Mouse (Mus musculus): ENCODE data around the gene Abr. TPM values are rescaled to one million over a fixed set of nuclear protein-coding genes. Genes with fewer than 3 reads are reported as not detected.
A peak's percentile ranks its signal among the peaks of the same experiment; 100 is the strongest.

Abr gene
- polyA plus RNA-seq, 1 experiment = 54.8 TPM

DNA sequence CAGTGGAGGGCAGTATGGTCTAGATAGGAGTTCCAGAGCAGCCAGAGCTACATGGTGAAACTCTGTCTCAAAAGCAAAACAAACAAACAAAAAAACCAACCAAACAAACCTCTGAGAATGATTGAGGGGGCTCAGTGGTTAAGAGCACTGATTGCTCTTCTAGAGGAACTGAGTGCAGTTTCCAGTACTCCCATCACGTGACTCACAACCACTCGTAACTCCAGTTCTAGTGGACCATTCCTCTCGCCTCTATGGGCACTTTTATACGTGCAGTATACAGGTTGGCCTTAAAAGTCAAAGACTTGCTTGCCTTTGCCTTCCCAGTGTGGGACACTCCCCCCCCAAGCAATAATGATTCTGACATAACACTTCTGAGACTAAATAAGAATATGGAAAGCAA is 217.0 kb downstream of the Abr start:
- no peak for TF ChIP-seq POLR2A (IDR thresholded peaks at IDR 0.05; ENCODE audit: borderline replicate concordance, extremely low read depth, low read depth, low read length)
- no peak for DNase-seq
- H3K4me1 ChIP-seq (ENCODE audit: control insufficient read depth, insufficient read depth, low read length) = no peaks in the 10 kb centered on the region
- H3K4me3 ChIP-seq (replicated peaks; ENCODE audit: extremely low read depth, low read depth, low read length) = no peak overlapping the region
- 55% methylated on average over 4 of the region's 4 CpGs for WGBS

DNA sequence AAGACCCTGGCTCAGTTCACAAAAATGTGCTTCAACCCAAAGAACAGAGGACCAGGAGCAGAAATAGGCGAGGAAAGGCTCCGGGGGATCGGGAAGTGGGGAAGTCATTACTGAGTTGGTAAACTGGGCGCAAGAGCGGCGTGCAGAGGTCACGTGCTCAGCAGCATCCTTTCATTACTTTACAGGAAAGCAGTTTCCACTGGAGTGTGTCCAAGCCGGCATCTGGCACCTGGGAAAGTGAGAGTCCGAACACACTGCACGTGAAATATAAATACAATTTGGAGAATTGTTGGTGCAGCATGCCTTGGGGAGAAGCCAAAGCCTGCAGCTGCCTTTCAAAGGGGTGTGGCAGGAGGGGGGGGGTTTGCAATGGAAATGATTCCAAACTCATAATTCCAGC is 220.7 kb downstream of the Abr start:
- WGBS = 53% methylated on average over 10 of the region's 10 CpGs
- H3K4me1 ChIP-seq (ENCODE audit: control insufficient read depth, insufficient read depth, low read length) = peaks cover 2% of the 10 kb centered on the region
- no peak overlapping the region for H3K4me3 ChIP-seq (replicated peaks; ENCODE audit: extremely low read depth, low read depth, low read length)
- no peak for DNase-seq
- no peak for TF ChIP-seq POLR2A (IDR thresholded peaks at IDR 0.05; ENCODE audit: borderline replicate concordance, extremely low read depth, low read depth, low read length)
- no peak for TF ChIP-seq CTCF (IDR thresholded peaks at IDR 0.05; ENCODE audit: insufficient read depth, low read length)

DNA sequence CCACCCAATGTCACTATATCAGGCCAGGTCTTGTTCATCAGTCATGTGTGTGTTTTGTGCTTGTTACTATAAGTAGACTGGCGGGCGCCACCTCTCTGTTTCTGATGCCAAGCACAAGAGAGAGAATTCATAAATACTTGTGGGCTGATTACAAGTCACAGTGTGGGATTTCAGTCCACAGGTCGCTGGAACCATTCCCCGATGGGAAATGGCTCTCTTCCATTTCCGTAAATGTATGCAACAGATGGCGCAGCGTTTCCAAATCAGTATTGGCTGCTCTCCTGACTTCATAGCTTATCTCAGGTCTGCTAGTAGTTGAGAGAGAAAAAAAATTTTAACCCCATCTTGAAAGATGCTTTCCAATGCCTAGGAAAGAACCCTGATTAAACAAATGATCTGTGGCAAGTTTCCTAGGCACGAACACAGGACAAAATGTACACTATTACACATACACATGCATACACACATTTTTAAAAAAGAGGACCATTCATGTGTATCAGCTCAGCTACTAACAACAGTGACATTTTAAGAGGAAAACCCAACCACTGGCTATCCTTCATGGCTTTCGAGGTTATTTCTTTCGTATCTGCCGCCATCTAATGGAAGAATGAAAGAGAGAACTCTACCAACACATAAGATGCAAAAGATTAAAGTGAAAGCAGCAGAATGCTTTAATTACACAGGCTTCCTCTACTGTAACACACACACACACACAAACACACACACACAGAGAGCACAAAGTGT is 222.4 kb downstream of the Abr start:
- peaks cover 2% of the 10 kb centered on the region for H3K4me1 ChIP-seq (ENCODE audit: control insufficient read depth, insufficient read depth, low read length)
- H3K4me3 ChIP-seq (replicated peaks; ENCODE audit: extremely low read depth, low read depth, low read length) = peak overlapping the region; percentile 69
- TF ChIP-seq CTCF (IDR thresholded peaks at IDR 0.05; ENCODE audit: insufficient read depth, low read length) = no peak
- no peak for TF ChIP-seq POLR2A (IDR thresholded peaks at IDR 0.05; ENCODE audit: borderline replicate concordance, extremely low read depth, low read depth, low read length)
- whole genome bisulfite sequencing = 2% methylated on average over 11 of the region's 11 CpGs
- no peak for DNase-seq

DNA sequence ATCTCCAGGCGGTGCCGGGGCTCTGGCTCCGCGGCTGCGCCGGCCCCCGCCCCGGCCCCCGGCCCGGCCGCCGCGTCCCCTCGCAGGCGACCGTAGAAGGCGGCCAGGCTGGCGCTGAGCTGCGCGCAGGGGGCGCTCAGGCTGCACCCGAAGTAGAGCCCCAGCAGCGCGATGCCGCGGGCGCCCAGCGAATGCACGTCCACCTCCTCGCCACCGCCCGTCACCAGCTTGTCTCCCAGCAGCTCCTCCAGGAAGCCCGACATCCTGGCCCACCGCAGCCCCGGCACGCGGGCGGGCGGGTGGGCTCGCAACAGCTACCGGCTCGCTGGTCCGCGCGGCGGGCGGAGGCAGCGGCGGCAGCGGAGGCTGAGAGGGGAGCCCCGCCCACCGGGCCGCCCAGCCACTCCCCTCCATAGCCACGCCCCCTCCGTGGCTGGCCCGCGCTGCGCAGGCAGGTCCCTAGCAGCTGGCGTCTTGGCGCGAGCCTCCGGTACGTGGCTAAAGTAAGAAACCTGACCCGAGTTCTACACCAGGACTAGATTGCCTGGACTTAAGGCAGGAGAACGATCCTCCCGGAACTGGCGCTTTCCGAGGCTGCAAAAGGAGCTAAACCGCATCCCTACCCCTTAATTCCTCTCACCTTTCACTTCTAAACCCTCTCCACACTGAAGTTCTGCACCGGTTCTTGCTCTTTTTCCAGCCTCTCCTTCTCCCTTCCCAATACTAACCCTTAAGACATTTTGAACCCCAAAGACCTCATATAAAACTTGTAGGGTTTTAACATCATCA is 223.1 kb downstream of the Abr start, which contains the start of gene Nxn:
Gene Nxn, minus strand, starts transcription at position 343 of the 789 bp plus-strand sequence.
- H3K4me3 ChIP-seq (replicated peaks; ENCODE audit: extremely low read depth, low read depth, low read length) = peak within 1 kb of the TSS; percentile 72
- WGBS = 1% methylated on average over 62 of the region's 70 CpGs
- H3K4me1 ChIP-seq (ENCODE audit: control insufficient read depth, insufficient read depth, low read length) = peaks cover 2% of the 10 kb centered on the region
- peak; percentile 93 for DNase-seq
- TF ChIP-seq CTCF (IDR thresholded peaks at IDR 0.05; ENCODE audit: insufficient read depth, low read length) = no peak

DNA sequence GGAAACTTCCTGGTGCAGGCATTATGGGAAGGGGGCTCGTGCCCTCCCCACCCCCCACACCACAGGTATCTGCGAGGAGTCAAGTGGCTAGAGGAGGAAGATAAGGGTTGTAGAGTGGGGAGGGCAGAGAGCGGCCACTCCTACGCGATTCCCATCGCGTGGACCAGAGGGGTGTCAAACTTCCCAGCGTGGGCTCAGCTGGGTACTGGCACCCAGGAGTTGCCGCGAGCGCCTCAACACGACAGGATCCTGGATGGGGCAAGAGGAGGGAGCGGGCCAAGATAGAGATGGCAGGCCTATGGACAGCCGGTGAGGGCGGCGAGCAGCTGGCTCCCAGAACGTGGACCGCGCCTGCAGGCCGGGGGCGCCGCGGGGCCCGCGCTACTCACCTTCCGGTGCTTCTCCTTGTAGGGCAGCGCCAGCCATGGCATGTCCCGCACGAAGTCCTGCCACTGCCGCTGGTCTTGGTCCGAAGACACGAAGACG is 223.8 kb downstream of the Abr start:
- under 1% methylated on average over 33 of the region's 33 CpGs for WGBS
- no peak for TF ChIP-seq CTCF (IDR thresholded peaks at IDR 0.05; ENCODE audit: insufficient read depth, low read length)
- no peak for TF ChIP-seq POLR2A (IDR thresholded peaks at IDR 0.05; ENCODE audit: borderline replicate concordance, extremely low read depth, low read depth, low read length)
- H3K4me1 ChIP-seq (ENCODE audit: control insufficient read depth, insufficient read depth, low read length) = peaks cover 2% of the 10 kb centered on the region
- peak overlapping the region; percentile 72 for H3K4me3 ChIP-seq (replicated peaks; ENCODE audit: extremely low read depth, low read depth, low read length)
- no peak for DNase-seq

DNA sequence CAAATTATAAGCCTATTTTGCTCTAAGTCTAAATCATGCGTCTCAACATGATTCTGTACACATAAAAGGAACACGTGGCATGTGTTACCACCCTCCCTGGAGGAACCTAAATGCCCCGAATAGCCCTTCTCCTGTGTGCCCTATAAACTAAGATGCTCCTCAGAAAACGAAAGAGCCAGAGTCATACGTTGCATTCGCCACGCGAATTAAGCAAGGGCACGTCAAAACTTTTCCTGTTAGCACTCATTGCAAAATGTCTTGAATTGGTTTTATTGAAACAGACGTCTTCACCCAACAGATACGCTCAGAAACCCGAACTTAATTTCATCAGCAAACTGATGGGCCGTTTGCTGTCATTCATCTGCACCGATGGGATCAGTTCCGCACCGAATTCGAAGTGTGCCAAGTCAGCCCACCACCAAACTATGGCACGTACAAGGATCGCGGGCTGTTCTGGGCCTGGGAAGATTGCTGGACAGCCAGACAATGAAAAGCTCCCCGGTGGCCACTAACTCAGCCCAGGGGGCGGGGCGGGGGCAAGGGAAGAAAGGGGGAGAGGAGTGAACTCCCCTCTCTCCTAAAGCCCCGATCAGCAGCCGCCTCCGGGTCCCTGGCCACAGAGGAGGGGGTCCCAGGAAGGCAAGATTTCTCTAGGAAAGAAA is 224.3 kb downstream of the Abr start:
- peaks cover 2% of the 10 kb centered on the region for H3K4me1 ChIP-seq (ENCODE audit: control insufficient read depth, insufficient read depth, low read length)
- TF ChIP-seq POLR2A (IDR thresholded peaks at IDR 0.05; ENCODE audit: borderline replicate concordance, extremely low read depth, low read depth, low read length) = no peak
- TF ChIP-seq CTCF (IDR thresholded peaks at IDR 0.05; ENCODE audit: insufficient read depth, low read length) = no peak
- peak overlapping the region; percentile 72 for H3K4me3 ChIP-seq (replicated peaks; ENCODE audit: extremely low read depth, low read depth, low read length)
- DNase-seq = no peak
- 3% methylated on average over 26 of the region's 26 CpGs for WGBS

DNA sequence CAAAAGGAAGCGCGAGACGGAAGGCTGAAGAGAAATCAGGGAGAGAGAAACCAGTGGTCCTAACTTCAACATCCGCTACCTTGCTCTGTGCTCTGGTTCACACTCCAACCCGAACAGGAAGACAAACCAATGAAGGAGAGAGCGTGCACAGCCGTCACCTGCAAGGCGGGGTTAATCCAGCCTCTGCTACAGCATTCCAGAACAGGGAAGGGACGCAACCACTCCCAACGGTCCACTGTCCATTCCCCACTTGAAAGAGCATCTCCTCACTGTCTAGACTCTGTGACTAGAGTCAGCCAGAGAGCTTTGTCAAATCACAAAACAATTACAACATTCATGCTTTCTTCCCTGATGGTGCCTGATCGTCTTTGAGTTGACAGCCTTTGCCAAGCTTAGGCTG is 229.1 kb downstream of the Abr start:
- H3K4me1 ChIP-seq (ENCODE audit: control insufficient read depth, insufficient read depth, low read length) = peaks cover 2% of the 10 kb centered on the region
- TF ChIP-seq POLR2A (IDR thresholded peaks at IDR 0.05; ENCODE audit: borderline replicate concordance, extremely low read depth, low read depth, low read length) = no peak
- TF ChIP-seq CTCF (IDR thresholded peaks at IDR 0.05; ENCODE audit: insufficient read depth, low read length) = no peak
- DNase-seq = no peak
- 85% methylated on average over 11 of the region's 11 CpGs for WGBS
- no peak overlapping the region for H3K4me3 ChIP-seq (replicated peaks; ENCODE audit: extremely low read depth, low read depth, low read length)

DNA sequence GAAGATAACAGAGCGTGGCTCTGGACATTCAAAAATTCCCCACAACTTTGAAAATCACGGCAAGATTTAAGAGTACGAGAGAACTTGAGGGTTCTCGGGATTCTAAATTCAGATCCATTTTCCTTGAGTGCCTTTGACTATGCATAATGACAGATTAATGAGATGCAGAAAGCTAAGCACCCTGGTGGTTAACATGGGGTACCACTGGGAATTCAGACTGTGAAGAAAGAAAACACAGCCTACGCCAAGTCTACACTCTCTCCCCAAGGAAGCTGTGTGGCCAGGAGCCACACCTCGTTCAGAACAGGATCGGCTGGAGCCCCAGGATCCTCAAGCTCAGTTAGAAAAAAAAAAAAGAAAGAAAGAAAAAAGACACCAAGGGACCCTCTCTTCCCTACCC is 229.6 kb downstream of the Abr start:
- Histone ChIP-seq H3K4me1 (ENCODE audit: control insufficient read depth, insufficient read depth, low read length) (no peaks in the 10 kb centered on the region; the same call in 1 of the 2 replicates), H3K4me3 (replicated peaks; ENCODE audit: extremely low read depth, low read depth, low read length) (no peak overlapping the region)
- TF ChIP-seq POLR2A (IDR thresholded peaks at IDR 0.05; ENCODE audit: borderline replicate concordance, extremely low read depth, low read depth, low read length) (no peak), CTCF (IDR thresholded peaks at IDR 0.05; ENCODE audit: insufficient read depth, low read length) (no peak)
- WGBS = 77% methylated on average over 7 of the region's 7 CpGs
- no peak for DNase-seq

DNA sequence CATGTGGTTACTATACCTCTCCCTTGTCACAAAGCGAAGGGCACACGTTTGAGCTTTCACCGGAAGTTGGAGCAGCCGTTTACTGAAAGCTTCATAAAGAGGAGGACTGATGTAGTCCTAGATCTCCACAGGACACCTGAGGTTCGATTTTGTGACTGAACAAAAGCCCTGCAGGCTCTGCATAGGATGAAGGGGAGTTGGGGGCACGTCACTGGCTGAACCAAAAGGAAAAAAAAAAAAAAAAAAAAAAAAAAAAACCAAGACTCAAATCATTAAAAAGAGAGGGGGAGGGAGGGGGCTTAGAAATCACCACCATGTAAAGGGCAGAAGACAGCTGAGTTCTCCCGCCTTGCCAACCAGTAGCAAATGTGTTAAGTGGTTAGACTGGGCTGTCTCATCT is 233.4 kb downstream of the Abr start:
- TF ChIP-seq CTCF (IDR thresholded peaks at IDR 0.05; ENCODE audit: insufficient read depth, low read length) (no peak), POLR2A (IDR thresholded peaks at IDR 0.05; ENCODE audit: borderline replicate concordance, extremely low read depth, low read depth, low read length) (no peak)
- no peaks in the 10 kb centered on the region for H3K4me1 ChIP-seq (ENCODE audit: control insufficient read depth, insufficient read depth, low read length)
- WGBS = 47% methylated on average over 7 of the region's 7 CpGs
- DNase-seq = no peak
- no peak overlapping the region for H3K4me3 ChIP-seq (replicated peaks; ENCODE audit: extremely low read depth, low read depth, low read length)
